ENCODE assay signal across 30 mouse cellular contexts in genomic region chr1:178716411-178716810, GRCm38 (mm10).
DNase-seq lines count a peak whose midpoint lies in the region; ATAC-seq and TF ChIP-seq lines count a peak whose summit lies in the region.
"Had no signal": no experiment of that assay in that cellular context is flagged by ENCODE, and none has a peak within 500 bp of the region (broad histone marks: within the 10 kb centered on the region; RNA-seq: fewer than 3 reads in every experiment).

No protein-coding gene starts in this region.

- peaks cover 5% of the 10 kb centered on the region for H3K9me3 ChIP-seq in heart, embryonic 13.5 days
- H3K9me3 ChIP-seq in intestine, postnatal 0 days (ENCODE audit: control insufficient read depth): no peaks in the 10 kb centered on the region
- H3K9me3 ChIP-seq: embryonic facial prominence, embryonic 13.5 days; forebrain, embryonic 10.5 days; forebrain, embryonic 15.5 days; hindbrain, embryonic 12.5 days; intestine, embryonic 15.5 days; midbrain, embryonic 15.5 days; neural tube, embryonic 15.5 days had no signal

- no peak for TF ChIP-seq CTCF in intestine, postnatal 0 days (IDR thresholded peaks at IDR 0.05; ENCODE audit: low read depth)

- H3K4me2 ChIP-seq in heart, embryonic 13.5 days: peak overlapping the region; percentile 8
- no peak overlapping the region for H3K4me2 ChIP-seq in intestine, postnatal 0 days (replicated peaks; ENCODE audit: low read depth)
- H3K4me2 ChIP-seq: embryonic facial prominence, embryonic 13.5 days; forebrain, embryonic 15.5 days; hindbrain, embryonic 12.5 days; intestine, embryonic 15.5 days; midbrain, embryonic 15.5 days; neural tube, embryonic 15.5 days had no signal

- peaks cover 26% of the 10 kb centered on the region for H3K36me3 ChIP-seq in heart, embryonic 13.5 days
- H3K36me3 ChIP-seq in intestine, postnatal 0 days (ENCODE audit: control insufficient read depth, insufficient read depth): no peaks in the 10 kb centered on the region
- H3K36me3 ChIP-seq: forebrain, embryonic 10.5 days; forebrain, embryonic 15.5 days; hindbrain, embryonic 12.5 days; intestine, embryonic 15.5 days; midbrain, embryonic 10.5 days; midbrain, embryonic 15.5 days; neural tube, embryonic 15.5 days had no signal

- no peaks in the 10 kb centered on the region for H3K27me3 ChIP-seq in heart, embryonic 13.5 days (replicated peaks)
- no peaks in the 10 kb centered on the region for H3K27me3 ChIP-seq in intestine, postnatal 0 days (replicated peaks; ENCODE audit: control insufficient read depth, insufficient read depth, low read length)
- H3K27me3 ChIP-seq: embryonic facial prominence, embryonic 13.5 days; forebrain, embryonic 15.5 days; hindbrain, embryonic 12.5 days; intestine, embryonic 15.5 days; midbrain, embryonic 15.5 days; neural tube, embryonic 15.5 days had no signal

- ATAC-seq in heart, embryonic 13.5 days (ENCODE audit: extremely low read depth, insufficient number of reproducible peaks, low FRiP score, low TSS enrichment): no peak; the same call in 1 of the 2 replicates
- ATAC-seq in intestine, postnatal 0 days: no peak
- ATAC-seq: activated CD4-positive, CD25-positive, alpha-beta regulatory T cell, adult 4 months; forebrain, embryonic 15.5 days; hindbrain, postnatal 0 days; intestine, embryonic 15.5 days; midbrain, embryonic 15.5 days had no signal

- peak overlapping the region; percentile 54; the same call in 1 of the 2 replicates for H3K9ac ChIP-seq in heart, embryonic 13.5 days
- no peak overlapping the region for H3K9ac ChIP-seq in intestine, postnatal 0 days (ENCODE audit: low read depth, low read length)
- H3K9ac ChIP-seq: embryonic facial prominence, embryonic 13.5 days; forebrain, embryonic 15.5 days; hindbrain, embryonic 12.5 days; intestine, embryonic 15.5 days; liver, embryonic 14.5 days; midbrain, embryonic 15.5 days; neural tube, embryonic 15.5 days had no signal

- intact Hi-C loops in heart, postnatal 10 days (cut with DNase I): no loop called here

- H3K4me1 ChIP-seq in heart, embryonic 13.5 days: peaks cover 60% of the 10 kb centered on the region
- no peaks in the 10 kb centered on the region for H3K4me1 ChIP-seq in intestine, postnatal 0 days (replicated peaks; ENCODE audit: control insufficient read depth, insufficient read depth, low read length)
- H3K4me1 ChIP-seq: forebrain, embryonic 15.5 days; hindbrain, embryonic 12.5 days; intestine, embryonic 15.5 days; midbrain, embryonic 15.5 days; neural tube, embryonic 15.5 days had no signal

- H3K4me3 ChIP-seq in heart, embryonic 13.5 days: no peak overlapping the region
- no peak overlapping the region for H3K4me3 ChIP-seq in intestine, postnatal 0 days (ENCODE audit: low read depth, low read length)
- H3K4me3 ChIP-seq: embryonic facial prominence, embryonic 13.5 days; forebrain, embryonic 10.5 days; forebrain, embryonic 15.5 days; gastrocnemius, adult 2 months; hindbrain, embryonic 12.5 days; intestine, embryonic 15.5 days; midbrain, embryonic 10.5 days; midbrain, embryonic 15.5 days; neural tube, embryonic 15.5 days had no signal

- H3K27ac ChIP-seq in heart, embryonic 13.5 days (replicated peaks): peak overlapping the region; percentile 91
- H3K27ac ChIP-seq in intestine, postnatal 0 days (ENCODE audit: low read depth, low read length): no peak overlapping the region
- H3K27ac ChIP-seq: embryonic facial prominence, embryonic 13.5 days; forebrain, embryonic 10.5 days; forebrain, embryonic 15.5 days; gastrocnemius, adult 2 months; hindbrain, embryonic 12.5 days; hindbrain, postnatal 0 days; intestine, embryonic 15.5 days; kidney, postnatal 0 days; liver, embryonic 14.5 days; midbrain, embryonic 10.5 days; midbrain, embryonic 15.5 days; neural tube, embryonic 15.5 days had no signal

- WGBS in heart, embryonic 13.5 days: 31% methylated on average over 2 of the region's 2 CpGs
- 77% methylated on average over 2 of the region's 2 CpGs for WGBS in intestine, postnatal 0 days

- DNase-seq in Muller cell, postnatal 12 days (ENCODE audit: inconsistent ontology term): peak; percentile 47
- peak; percentile 22 for DNase-seq in heart, adult 8-10 months (ENCODE audit: low spot score)
- DNase-seq in heart, postnatal 10 days: peak; percentile 32 to 38
- DNase-seq in gastrocnemius, postnatal 25 days: no peak
- DNase-seq: adrenal gland, adult 2 months; adrenal gland, postnatal 36 days; B cell, adult 2 months; cerebellum, adult 18-20 months; cerebellum, postnatal 10 days; gastrocnemius, adult 2 months; kidney, adult 8-10 months; layer of hippocampus, postnatal 36 days; lung, adult 2 months; lung, postnatal 14 days; retina, postnatal 1 day; right cerebral cortex, postnatal 14 days had no signal
